Mouse (Mus musculus): ENCODE data around the gene Rp2. TPM values are rescaled to one million over a fixed set of nuclear protein-coding genes. Genes with fewer than 3 reads are reported as not detected.

The Rp2 gene
- total RNA-seq, 2 experiments from 2014 or later: 11.9 to 12.3 TPM

DNA sequence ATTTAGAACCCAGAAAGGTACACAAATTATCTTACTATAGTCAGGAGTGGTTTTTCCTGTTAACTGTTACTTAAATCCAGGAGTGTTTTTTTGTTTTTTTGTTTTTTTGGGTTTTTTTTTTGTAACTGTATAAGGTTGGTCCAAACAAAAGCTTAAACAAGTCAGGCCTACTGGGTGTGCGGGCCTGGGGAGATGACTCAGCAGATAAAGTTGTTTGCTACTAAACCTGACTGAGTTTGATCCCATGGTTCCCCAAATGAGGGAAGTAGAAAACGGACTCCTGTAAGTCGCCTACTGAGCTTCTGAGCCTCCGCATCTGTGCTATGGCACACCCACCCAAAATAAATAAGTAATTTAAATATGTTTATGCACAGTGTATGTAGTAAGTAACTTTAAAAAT is 55.3 kb downstream of the Rp2 start:
- no peak for DNase-seq (ENCODE audit: low spot score in 2 of 2)

DNA sequence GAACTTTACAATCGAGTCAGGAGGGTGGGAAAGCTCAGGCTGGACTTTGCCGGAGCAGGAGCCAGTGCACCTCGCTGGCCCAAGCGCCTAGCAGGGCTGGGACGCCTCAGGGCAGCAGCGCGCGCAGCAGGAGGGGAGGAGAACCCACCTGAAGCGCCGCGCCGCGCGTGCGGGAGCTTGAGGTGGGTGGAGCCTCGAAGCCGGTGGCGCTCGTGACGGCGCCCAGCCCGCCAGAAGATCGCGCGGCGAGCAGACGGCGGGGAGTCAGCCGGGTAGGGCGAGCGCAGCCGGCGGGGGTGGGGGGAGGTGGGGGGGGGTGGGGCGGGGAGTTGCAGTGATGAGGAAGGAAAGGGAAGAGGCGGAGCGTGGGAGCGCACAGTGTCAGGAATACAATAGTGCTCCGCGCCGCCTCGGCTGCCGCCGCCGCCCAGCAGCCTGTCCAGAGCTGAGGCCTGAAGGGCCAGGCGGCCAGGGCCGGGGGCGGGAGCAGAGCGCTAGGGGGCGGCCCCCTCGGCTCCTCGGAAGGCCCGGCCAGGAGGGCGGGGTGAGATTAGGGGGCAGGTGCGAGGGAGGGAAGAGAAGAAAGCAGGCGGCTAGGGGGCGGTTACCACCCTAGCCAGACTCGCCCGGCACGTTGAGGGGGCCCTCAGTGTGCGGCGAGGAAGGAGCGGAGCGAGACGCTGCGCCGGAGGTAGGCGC is 61.0 kb downstream of the Rp2 start, which contains the start of gene Jade3:
Gene Jade3 (plus strand): TSS at position 549 of the 699 bp plus-strand sequence.
- peak; percentile 60 to 71 for DNase-seq (ENCODE audit: low spot score in 2 of 2)

DNA sequence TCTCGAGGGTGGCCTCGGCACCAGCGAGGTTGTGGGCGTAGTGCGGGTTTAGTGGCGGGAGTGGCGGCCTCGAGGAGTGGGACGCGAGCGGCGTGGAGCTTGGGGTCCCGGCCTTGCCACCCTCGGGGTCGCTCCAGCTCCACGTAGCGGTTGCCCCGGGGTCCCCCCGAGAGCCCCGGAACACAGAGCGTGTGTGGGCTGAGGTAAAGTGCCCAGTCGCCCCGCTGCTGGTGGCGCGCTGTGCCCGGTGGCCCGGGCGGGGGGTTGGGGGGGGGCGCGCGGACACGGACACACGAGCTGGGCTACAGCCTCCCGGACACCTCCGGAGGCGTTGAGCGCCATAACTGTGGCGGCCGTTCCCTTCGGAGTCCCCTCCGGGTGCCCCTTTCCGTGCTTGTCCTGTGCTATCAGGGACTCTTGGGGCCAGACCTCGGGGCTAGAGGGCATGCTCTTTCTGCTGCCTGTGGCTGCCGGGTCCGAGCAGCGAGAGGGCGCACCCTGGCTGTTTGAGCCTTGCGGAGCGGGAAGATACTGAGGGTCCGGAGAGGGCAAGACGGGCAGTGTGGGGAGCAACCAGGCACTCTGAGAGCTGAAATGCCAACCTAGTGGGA is 61.7 kb downstream of the Rp2 start:
- peak in 1 of 2 experiments; percentile 23 for DNase-seq (ENCODE audit: low spot score in 2 of 2)

Other genes with a start within 250 kb of the Rp2 start
- gene Slc9a7, start 72.7 kb upstream of the Rp2 start, total RNA-seq (2021): 10 to 100 TPM; 10.2 to 10.6 TPM
- gene Jade3, start 61.2 kb downstream of the Rp2 start, total RNA-seq (2021): 1 to 10 TPM; 2.6 to 4.4 TPM
- gene Rgn, start 185.3 kb downstream of the Rp2 start, total RNA-seq (2021): 1 to 10 TPM in 1 of 2 experiments, under 1 TPM in 1; 0.17 to 1.2 TPM

All from gastrocnemius, postnatal 4 days (tissue).